Mouse (Mus musculus): ENCODE results near the gene Nol12. TPM values are rescaled to one million over a fixed set of nuclear protein-coding genes. Genes with fewer than 3 reads are reported as not detected.

Nol12 gene
- 55.4 and 55.8 TPM in 2 replicates for polyA plus RNA-seq (2015; fragmentation: Nextera tagmentation; extraction: Ambion mirVana)

DNA sequence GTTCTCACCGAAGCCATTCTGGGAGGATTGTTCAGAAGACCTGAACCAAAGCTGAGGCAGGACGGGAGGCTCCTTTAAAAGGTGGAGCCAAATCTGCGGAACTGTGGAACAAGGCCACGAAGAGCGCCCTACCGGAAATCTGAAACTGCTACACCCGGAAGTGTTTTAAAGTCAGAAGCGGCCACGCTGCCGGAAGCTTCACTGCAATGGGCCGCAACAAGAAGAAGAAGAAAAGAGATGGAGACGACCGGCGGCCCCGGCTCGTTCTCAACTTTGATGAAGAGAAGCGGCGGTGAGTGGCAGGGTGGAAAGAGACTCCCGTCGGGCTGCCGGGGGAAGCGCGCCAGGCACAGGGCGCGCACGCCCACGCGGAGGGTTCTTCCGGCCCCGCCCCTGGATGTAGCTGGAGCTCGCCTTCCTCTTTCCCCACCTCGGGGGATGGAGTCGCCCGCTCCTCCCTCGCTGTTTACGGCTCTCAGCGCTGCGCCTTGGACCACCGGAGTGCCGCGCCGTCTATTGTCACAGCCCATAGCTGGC lies at the start of gene Nol12:
Nol12 (plus strand) TSS at position 150 of the 537 bp plus-strand sequence.

DNA sequence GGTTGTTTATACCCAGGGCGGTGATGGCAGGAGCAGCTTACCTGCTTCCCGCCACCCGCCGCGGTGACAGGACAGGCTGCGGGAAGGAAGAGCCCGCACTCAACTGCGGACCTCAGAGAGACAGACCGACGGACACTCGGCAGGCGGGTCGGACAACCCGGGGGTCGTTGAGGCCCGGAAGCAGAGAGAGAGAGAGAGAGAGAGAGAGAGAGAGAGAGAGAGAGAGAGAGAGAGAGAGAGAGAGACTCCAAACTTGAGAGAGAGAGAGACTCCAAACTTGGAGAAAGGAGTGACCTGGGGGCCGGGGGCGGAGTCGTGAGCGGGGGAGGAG lies 35.4 kb upstream of the Nol12 start, which contains the start of gene Gm49510:
Gm49510 (plus strand) TSS at position 259 of the 331 bp plus-strand sequence.

DNA sequence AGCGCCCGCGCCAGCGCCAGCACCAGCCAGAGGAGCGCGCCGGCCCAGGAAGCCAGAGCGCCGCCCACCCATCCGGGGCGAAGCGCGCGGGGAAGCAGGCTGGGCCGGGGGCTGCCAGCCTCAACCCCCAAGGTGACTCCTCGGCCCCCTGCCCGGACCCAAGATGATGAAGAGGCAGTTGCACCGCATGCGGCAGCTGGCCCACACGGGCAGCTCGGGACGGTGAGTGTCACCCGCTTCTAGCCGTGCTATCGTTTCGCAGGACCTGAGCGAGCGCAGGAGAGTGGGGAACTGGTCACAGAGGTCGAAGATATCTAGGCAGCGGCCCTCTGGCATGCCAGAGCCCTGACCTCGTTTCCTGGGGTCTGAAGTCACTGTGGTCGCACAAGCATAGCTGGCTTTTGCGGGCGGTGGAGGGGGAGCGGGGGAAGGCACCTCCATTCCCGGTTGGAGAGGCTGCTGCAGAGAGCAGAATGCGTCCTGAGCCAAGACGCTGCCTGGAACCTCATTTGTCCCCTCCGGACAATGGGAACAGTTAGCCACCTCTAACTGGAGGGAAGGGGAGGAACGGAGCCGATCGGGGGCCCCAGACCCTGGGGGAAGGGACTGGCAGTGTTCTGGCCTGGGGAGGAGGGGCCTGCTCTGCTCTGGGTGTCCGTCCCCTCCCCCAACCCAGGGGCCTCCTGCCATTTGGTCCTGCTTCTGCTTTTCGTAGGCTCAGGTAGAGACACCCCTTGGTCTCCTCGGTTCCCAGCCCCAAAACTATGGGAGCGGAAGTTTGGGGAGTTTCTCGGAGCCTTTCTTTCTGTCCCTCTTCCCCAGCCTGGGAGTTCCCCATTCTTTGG lies 34.8 kb upstream of the Nol12 start, which contains the start of gene Sh3bp1:
Sh3bp1 (plus strand) TSS at position 29 of the 845 bp plus-strand sequence.

DNA sequence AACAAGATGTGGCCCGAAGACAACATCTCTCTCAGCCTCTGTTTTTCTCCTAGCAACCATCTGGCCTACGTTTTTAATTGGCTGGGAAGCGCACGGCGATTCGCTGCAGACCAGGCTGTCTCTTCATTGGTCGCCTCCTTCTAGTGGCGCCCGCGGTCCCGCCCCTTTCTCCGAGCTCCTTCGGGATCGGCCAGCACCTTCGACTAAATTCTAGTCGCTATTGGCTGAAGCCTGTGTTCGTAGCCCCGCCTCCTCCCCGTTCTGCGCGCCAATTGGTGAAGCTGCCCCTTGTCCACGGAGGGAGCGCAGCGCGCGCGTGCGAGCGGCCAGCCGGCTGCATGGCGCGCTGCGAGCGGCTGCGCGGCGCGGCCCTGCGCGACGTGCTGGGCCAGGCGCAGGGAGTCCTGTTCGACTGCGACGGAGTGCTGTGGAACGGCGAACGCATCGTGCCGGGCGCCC lies 21.1 kb upstream of the Nol12 start, which contains the start of gene Pdxp:
Pdxp (plus strand) TSS at position 288 of the 459 bp plus-strand sequence.

DNA sequence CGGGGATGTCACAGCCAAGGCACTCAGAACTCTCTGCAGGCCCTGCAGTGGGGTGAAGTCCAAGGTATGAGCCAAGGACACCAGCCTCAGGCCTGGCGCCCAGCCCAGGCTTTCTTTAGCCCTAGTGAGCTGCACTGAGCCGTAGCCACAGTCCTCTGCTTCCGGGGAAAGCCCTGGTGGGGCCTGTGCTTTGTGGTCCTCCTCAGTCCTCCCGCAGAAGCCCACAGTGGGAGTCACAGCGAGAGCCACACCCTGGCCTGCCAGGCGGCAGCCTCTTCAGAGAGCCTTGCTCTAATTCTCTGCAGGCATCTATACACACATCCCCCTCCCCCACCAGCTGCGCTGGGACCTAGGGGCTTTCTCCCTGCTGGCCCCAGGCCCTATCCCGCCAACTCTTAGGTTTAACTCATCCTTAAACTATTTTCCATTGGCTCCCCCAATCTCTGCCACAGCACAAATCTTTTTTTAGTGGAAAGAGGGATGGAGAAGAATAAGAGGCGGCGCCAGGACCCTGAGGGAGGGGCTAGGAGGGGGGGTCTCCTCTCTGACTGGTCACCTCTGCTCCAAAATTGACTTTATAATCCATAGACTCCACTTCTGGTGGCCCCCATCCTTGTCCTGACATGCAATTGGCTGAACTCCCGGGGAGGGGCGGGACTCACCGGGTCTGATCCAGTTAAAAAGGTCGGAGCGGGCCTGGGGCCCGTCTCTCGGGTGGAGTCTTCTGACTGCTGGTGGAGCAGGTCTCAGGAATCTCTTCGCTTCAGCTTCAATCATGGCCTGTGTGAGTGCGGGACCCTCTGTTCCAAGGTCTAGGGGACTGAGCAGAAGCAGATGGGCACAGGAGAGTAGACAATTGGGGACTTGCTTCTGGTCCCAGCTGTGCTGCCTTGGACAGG lies 8.5 kb upstream of the Nol12 start, which contains the start of gene Lgals1:
Lgals1 (plus strand) TSS at position 705 of the 899 bp plus-strand sequence.

DNA sequence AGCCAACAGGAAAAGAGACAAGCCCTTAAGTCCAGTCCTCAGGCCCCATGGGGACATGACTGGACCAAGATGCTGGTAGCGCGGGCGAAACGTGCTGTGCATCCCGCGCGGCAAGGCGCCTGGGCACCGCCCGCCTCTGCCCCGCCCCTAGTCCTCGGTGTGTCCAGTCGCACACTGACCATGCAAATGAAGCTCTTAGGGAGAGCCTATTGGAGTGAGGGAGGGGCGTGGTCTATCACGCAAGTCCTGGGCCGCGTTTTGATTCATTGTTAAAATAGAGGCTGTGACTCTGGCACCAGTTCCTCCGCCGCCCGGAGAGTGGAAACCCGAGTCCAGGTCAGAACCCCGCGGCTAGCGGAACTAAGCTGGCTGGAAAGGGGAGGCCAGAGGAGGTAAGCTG lies 12.9 kb downstream of the Nol12 start, which contains the start of gene Triobp:
Triobp (plus strand) TSS at position 68 of the 400 bp plus-strand sequence.

Small RNA genes lying within 50 kb of the gene (microRNA-seq; reads per million reads assigned to microRNA genes)
- gene Mir6955: not detected

Other genes starting within 250 kb of the Nol12 start
- gene Elfn2, start 216.2 kb upstream of the Nol12 start, polyA plus RNA-seq (2015; fragmentation: Nextera tagmentation; extraction: Ambion mirVana): 12.1 and 13.6 TPM in 2 replicates
- gene Mfng, start 161.5 kb upstream of the Nol12 start, polyA plus RNA-seq (2015; fragmentation: Nextera tagmentation; extraction: Ambion mirVana): 8.2 and 9.7 TPM in 2 replicates
- gene Card10, start 131.9 kb upstream of the Nol12 start, polyA plus RNA-seq (2015; fragmentation: Nextera tagmentation; extraction: Ambion mirVana): 2.6 and 3.0 TPM in 2 replicates
- 16.6 and 17.0 TPM in 2 replicates for gene Cdc42ep1, start 92.3 kb upstream of the Nol12 start, polyA plus RNA-seq (2015; fragmentation: Nextera tagmentation; extraction: Ambion mirVana)
- 0.28 TPM in 1 of 2 replicates, not detected in the other for gene Lgals2, start 79.4 kb upstream of the Nol12 start, polyA plus RNA-seq (2015; fragmentation: Nextera tagmentation; extraction: Ambion mirVana)
- gene Gga1, start 57.7 kb upstream of the Nol12 start, polyA plus RNA-seq (2015; fragmentation: Nextera tagmentation; extraction: Ambion mirVana): 36.0 and 39.3 TPM in 2 replicates
- gene Gm49510, start 35.3 kb upstream of the Nol12 start, polyA plus RNA-seq (2015; fragmentation: Nextera tagmentation; extraction: Ambion mirVana): not detected in 2 replicates
- 3.8 and 4.8 TPM in 2 replicates for gene Sh3bp1, start 35.2 kb upstream of the Nol12 start, polyA plus RNA-seq (2015; fragmentation: Nextera tagmentation; extraction: Ambion mirVana)
- 117 and 118 TPM in 2 replicates for gene Pdxp, start 21.0 kb upstream of the Nol12 start, polyA plus RNA-seq (2015; fragmentation: Nextera tagmentation; extraction: Ambion mirVana)
- 224 and 275 TPM in 2 replicates for gene Lgals1, start 8.2 kb upstream of the Nol12 start, polyA plus RNA-seq (2015; fragmentation: Nextera tagmentation; extraction: Ambion mirVana)
- 21.8 and 27.3 TPM in 2 replicates for gene Triobp, start 12.8 kb downstream of the Nol12 start, polyA plus RNA-seq (2015; fragmentation: Nextera tagmentation; extraction: Ambion mirVana)
- 148 and 161 TPM in 2 replicates for gene H1f0, start 93.5 kb downstream of the Nol12 start, polyA plus RNA-seq (2015; fragmentation: Nextera tagmentation; extraction: Ambion mirVana)
- gene Galr3, start 107.0 kb downstream of the Nol12 start, polyA plus RNA-seq (2015; fragmentation: Nextera tagmentation; extraction: Ambion mirVana): 0.26 TPM in 1 of 2 replicates, not detected in the other
- gene Ankrd54, start 128.0 kb downstream of the Nol12 start, polyA plus RNA-seq (2015; fragmentation: Nextera tagmentation; extraction: Ambion mirVana): 41.6 and 44.2 TPM in 2 replicates
- 151 and 153 TPM in 2 replicates for gene Eif3l, start 140.2 kb downstream of the Nol12 start, polyA plus RNA-seq (2015; fragmentation: Nextera tagmentation; extraction: Ambion mirVana)
- gene Micall1, start 174.0 kb downstream of the Nol12 start, polyA plus RNA-seq (2015; fragmentation: Nextera tagmentation; extraction: Ambion mirVana): 10.2 and 12.5 TPM in 2 replicates
- 322 and 359 TPM in 2 replicates for gene Polr2f, start 206.1 kb downstream of the Nol12 start, polyA plus RNA-seq (2015; fragmentation: Nextera tagmentation; extraction: Ambion mirVana)
- 15.8 and 18.5 TPM in 2 replicates for gene 1700088E04Rik, start 206.3 kb downstream of the Nol12 start, polyA plus RNA-seq (2015; fragmentation: Nextera tagmentation; extraction: Ambion mirVana)
- 28.5 and 31.4 TPM in 2 replicates for gene Sox10, start 230.3 kb downstream of the Nol12 start, polyA plus RNA-seq (2015; fragmentation: Nextera tagmentation; extraction: Ambion mirVana)

Data from neural tube, postnatal 0 days (tissue).